Mouse (Mus musculus) cerebellum, adult 11 months (tissue): ENCODE data around the gene Olfr1298.

Experiments
- DNase-seq: peaks from one replicate; pipeline ENCODE4 v3.0.0; 2022

Olfr1298 gene

GRCm38 (mm10) chr2:111649101-111649500 lies at the start of gene Olfr1298:
Gene Olfr1298 (minus strand): TSS chr2:111649201.
- no peak for DNase-seq

GRCm38 (mm10) chr2:111661119-111661518 lies 12.1 kb upstream of the Olfr1298 start, which contains the start of gene Olfr1299:
Gene Olfr1299 (plus strand): TSS chr2:111661419.
- DNase-seq = no peak

- DNase-seq = no peak
Observed at GRCm38 (mm10) chr2:111626397-111626796, 22.6 kb downstream of the Olfr1298 start, which contains the start of gene Olfr1297. Gene Olfr1297 (minus strand): TSS chr2:111626497.
